Mouse (Mus musculus) heart, adult 2 months (tissue): ENCODE measurements around the gene Gm10662. TPM values are rescaled to one million over a fixed set of nuclear protein-coding genes. Genes with fewer than 3 reads are reported as not detected.
"Not testable (repeated sequence)": the region's sequence is repeated elsewhere in the genome, so short reads cannot be mapped to it uniquely, and the experiment has no call there.

Source experiments
- DNase-seq, 2 experiments: peaks; one replicate each; pipeline ENCODE4 v3.0.0; 2021
- H3K27ac ChIP-seq: fragments of 200-600 bp; 2 replicates; pipeline ENCODE4 v1.8.1; 2022
- H3K27me3 ChIP-seq: fragments of 200-500 bp; 2 replicates; pipeline ENCODE4 v1.6.1; 2012; ENCODE audit warnings: mild to moderate bottlenecking, low read length, inconsistent platforms, mixed read lengths; ENCODE audit not compliant: control insufficient read depth, insufficient read depth
- H3K36me3 ChIP-seq: fragments of 200-500 bp; 2 replicates; pipeline ENCODE4 v1.6.1; 2012; ENCODE audit warnings: low read length, inconsistent platforms; ENCODE audit not compliant: control insufficient read depth, insufficient read depth
- H3K4me1 ChIP-seq: fragments of 200-500 bp; 2 replicates; pipeline ENCODE4 v1.6.1; 2011; ENCODE audit warnings: low read length; ENCODE audit not compliant: control insufficient read depth, insufficient read depth
- H3K4me3 ChIP-seq: fragments of 200-600 bp; 2 replicates; pipeline ENCODE4 v1.8.1; 2022
- H3K79me2 ChIP-seq: fragments of 200-500 bp; replicated peaks from 2 replicates; pipeline ENCODE4 v1.6.1; 2012; ENCODE audit warnings: mild to moderate bottlenecking, inconsistent platforms, low read length, moderate library complexity, mixed read lengths; ENCODE audit not compliant: control insufficient read depth, insufficient read depth
- H3K9ac ChIP-seq: fragments of 200-500 bp; 2 replicates; pipeline ENCODE4 v1.6.1; 2012; ENCODE audit warnings: low read depth, mild to moderate bottlenecking, control low read depth, inconsistent platforms, low read length, mixed read lengths
- WGBS: fragments of 180-500 bp; shearing (Covaris S2); methylation state at CpG from one replicate; pipeline ENCODE4 v1.1.7; 2018; 5-methylcytosine and 5-hydroxymethylcytosine counted together
- intact Hi-C: fragments of 180-260 bp; cut with DNase I; formaldehyde crosslinking; loops from one replicate; pipeline ENCODE4 v1.15.1; 2025
- long read RNA-seq: library from polyadenylated mRNA; stranded (forward); transcript quantifications from one replicate; pipeline ENCODE4 v2.0.0, GENCODE M21; 2021
- polyA plus RNA-seq: library from polyadenylated mRNA; depleted of rRNA; stranded (reverse); fragments of >200 nt; gene quantifications from 2 replicates; pipeline ENCODE4 v1.2.3, GENCODE M21; 2012; rRNA removed
- total RNA-seq, 2 experiments: library from RNA; stranded (reverse); gene quantifications; 2 replicates each; pipeline ENCODE4 v1.2.3; 2021

The Gm10662 gene
- total RNA-seq (not detected), polyA plus RNA-seq (not detected in 2 replicates)
- long read RNA-seq: 0 reads

DNA sequence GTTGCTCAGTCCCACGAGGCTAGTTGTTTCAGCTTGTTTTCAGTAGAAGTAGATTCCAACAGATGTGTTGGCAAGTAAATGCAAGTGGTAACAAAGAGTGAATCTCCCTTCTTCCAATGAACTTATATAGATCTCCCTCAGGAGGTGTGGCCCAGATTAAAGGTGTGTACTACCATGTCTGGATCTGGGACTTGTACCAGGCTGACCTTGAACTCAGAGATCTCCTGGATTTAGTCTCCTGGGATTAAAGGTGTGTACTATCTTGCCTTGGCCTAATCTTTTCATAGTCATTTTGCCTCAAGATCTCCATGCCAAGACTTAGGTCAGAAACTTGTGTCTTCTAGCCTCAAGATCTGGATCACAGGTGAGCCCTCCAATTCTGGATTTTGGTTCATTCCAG is at the start of gene Gm10662:
Gene Gm10662, minus strand, starts transcription at position 101 of the 400 bp plus-strand sequence.
- H3K9ac ChIP-seq, H3K79me2 ChIP-seq, H3K27ac ChIP-seq, H3K27me3 ChIP-seq, intact Hi-C loops, H3K4me3 ChIP-seq, DNase-seq, H3K36me3 ChIP-seq, H3K4me1 ChIP-seq: not testable (repeated sequence)
- WGBS: no CpG with 5 or more reads among the region's 1 CpGs

DNA sequence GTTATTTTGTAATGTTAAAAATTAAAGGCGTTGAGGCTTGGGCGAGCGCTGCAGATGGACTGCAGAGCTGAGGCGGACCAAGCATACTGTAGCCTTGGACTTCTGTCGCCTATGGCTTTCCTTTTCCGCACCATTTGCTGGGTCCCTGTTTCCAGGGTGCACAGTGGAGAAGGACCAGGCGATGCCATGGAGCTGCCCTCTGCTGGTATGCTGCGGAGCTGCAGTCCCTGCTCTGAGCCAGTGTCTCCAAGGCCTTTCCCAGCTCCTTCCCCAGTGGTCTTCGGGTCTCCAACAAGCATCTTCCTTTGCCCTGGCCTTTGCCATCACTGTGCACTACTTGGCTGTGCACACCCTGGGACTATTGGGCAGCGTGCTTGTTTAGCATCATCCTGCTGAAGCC is 19.2 kb upstream of the Gm10662 start:
- DNase-seq, H3K27me3 ChIP-seq, H3K79me2 ChIP-seq, H3K9ac ChIP-seq, H3K27ac ChIP-seq, H3K36me3 ChIP-seq, H3K4me3 ChIP-seq, H3K4me1 ChIP-seq, intact Hi-C loops: not testable (repeated sequence)
- WGBS: 83% methylated on average over 10 of the region's 10 CpGs

Other genes starting within 250 kb of the Gm10662 start
- not detected for gene Gm4214, start 159.8 kb downstream of the Gm10662 start, total RNA-seq
- not detected in 2 replicates for gene Gm4214, start 159.8 kb downstream of the Gm10662 start, polyA plus RNA-seq
- not detected for gene Gm4216, start 124.6 kb downstream of the Gm10662 start, total RNA-seq
- gene Gm4216, start 124.6 kb downstream of the Gm10662 start, polyA plus RNA-seq: not detected in 2 replicates
- gene Vmn1r163, start 88.9 kb downstream of the Gm10662 start, total RNA-seq: not detected
- not detected in 2 replicates for gene Vmn1r163, start 88.9 kb downstream of the Gm10662 start, polyA plus RNA-seq
- gene Gm8720, start 77.0 kb downstream of the Gm10662 start, total RNA-seq: not detected
- gene Gm8720, start 77.0 kb downstream of the Gm10662 start, polyA plus RNA-seq: not detected in 2 replicates
- not detected for gene Vmn1r165, start 72.9 kb upstream of the Gm10662 start, total RNA-seq
- not detected in 2 replicates for gene Vmn1r165, start 72.9 kb upstream of the Gm10662 start, polyA plus RNA-seq
- gene Vmn1r166, start 107.2 kb upstream of the Gm10662 start, total RNA-seq: not detected
- not detected in 2 replicates for gene Vmn1r166, start 107.2 kb upstream of the Gm10662 start, polyA plus RNA-seq
- gene Gm6902, start 134.4 kb upstream of the Gm10662 start, total RNA-seq: not detected
- gene Gm6902, start 134.4 kb upstream of the Gm10662 start, polyA plus RNA-seq: not detected in 2 replicates
- gene Nlrp4e, start 156.7 kb upstream of the Gm10662 start, total RNA-seq: not detected
- not detected in 2 replicates for gene Nlrp4e, start 156.7 kb upstream of the Gm10662 start, polyA plus RNA-seq
- gene Nlrp5, start 241.4 kb upstream of the Gm10662 start, total RNA-seq: under 1 TPM; 0.10 to 0.14 TPM
- gene Nlrp5, start 241.4 kb upstream of the Gm10662 start, polyA plus RNA-seq: not detected in 2 replicates